Mouse (Mus musculus) testis, adult 2 months (tissue): ENCODE data around the gene Prkcsh.

Source experiments
- CTCF ChIP-seq: fragments of 200-500 bp; IDR thresholded peaks from 2 replicates; pipeline ENCODE4 v1.5.1; 2012; ENCODE audit warnings: low read depth, mild to moderate bottlenecking, inconsistent platforms, low read length, moderate library complexity; ENCODE audit not compliant: control insufficient read depth, insufficient read depth, insufficient replicate concordance
- POLR2A ChIP-seq: fragments of 200-500 bp; IDR thresholded peaks from 2 replicates; pipeline ENCODE4 v1.6.1; 2012; ENCODE audit warnings: low read depth, mild to moderate bottlenecking, inconsistent platforms, low read length, moderate library complexity; ENCODE audit not compliant: control insufficient read depth

DNA sequence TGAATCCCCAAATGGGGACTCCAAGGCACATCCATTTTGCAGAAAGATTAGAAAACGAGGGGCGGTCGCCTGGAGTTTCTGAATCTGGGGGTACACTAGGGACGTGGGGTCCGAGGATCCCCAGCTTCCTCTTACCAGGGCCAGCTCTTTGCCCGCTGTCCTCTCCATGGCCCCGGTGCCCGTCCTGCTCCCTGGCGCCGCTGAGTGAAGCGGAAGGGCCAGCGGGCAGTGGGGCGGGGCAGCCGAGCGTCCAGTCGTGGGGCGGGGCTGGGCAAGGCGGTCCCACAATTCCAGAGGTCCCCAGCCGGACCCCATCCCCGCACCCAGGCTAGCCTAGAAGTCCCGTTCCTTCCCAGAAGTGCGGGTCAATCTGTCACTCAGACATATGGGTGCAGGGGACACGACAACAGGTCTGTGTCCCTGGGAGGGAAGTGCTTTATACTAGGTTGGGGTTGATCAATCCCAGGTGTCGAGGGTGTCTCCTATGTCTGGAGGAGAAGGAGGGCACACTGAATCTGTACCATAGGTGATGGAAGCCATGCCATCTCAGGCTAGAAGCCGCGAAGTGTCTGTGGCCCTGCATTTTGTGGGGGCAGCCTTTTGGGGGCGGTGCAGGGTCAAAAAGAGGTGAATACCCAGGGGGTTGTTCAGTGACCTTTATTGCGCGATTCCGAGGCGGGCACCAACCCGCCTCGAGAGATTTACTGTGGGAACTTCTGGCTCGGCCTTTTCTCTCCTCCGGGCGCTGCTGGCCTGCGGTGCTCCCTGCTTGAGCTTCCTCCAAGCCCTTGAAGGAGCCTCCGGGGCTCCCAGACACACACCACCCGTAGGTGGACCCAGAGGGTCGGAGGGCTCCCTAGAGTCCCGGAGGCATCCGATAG lies 13.1 kb upstream of the Prkcsh start, which contains the start of gene Rgl3:
- no peak for TF ChIP-seq POLR2A
- no peak for TF ChIP-seq CTCF
